Mouse (Mus musculus): ENCODE results near the gene Qars.

Qars gene

GRCm38 (mm10) chr9:108494905-108495304 is 12.6 kb upstream of the Qars start:
- POLR2A ChIA-PET, result interaction anchor here (1.0 to 8.3 kb wide), 13 partner anchors 10 to 41 kb away, joined by 3 to 70 read pairs (median 7); partner anchors contain the start of genes Qars (in 3 of the 4), Qrich1 (in 3 of the 4) and Lamb2 (in 2 of the 4)
- CTCF ChIA-PET, result no interaction called here

- POLR2A ChIA-PET, result interaction anchor here in 2 of 4 experiments (1.0 to 2.9 kb wide), 8 partner anchors 8 to 193 kb away, joined by 3 to 15 read pairs (median 4); partner anchors contain the start of genes Qars (in 2 of the 2), Qrich1 (in 1 of the 2), Rhoa (in 1 of the 2) and Tcta (in 1 of the 2)
- CTCF ChIA-PET, result interaction anchor here in 2 of 4 experiments (0.5 to 1.0 kb wide), 2 partner anchors 8 to 137 kb away, joined by 3 to 5 read pairs; partner anchors contain the start of gene Usp19 (in 1 of the 2)
These were observed 8.3 kb upstream of the Qars start for GRCm38 (mm10) chr9:108499231-108499630.

- CTCF ChIA-PET, result interaction anchor here in 1 of 4 experiments (1.0 kb wide), 1 partner anchor 9 kb away, joined by 3 read pairs; the partner anchor contains the start of gene Usp19
- POLR2A ChIA-PET, result interaction anchor here in 2 of 4 experiments (1.0 to 2.9 kb wide), 7 partner anchors 8 to 36 kb away, joined by 3 to 15 read pairs (median 4); partner anchors contain the start of genes Qrich1 (in 2 of the 2), Qars (in 1 of the 2) and Usp19 (in 1 of the 2)
These were observed 7.6 kb upstream of the Qars start for GRCm38 (mm10) chr9:108499943-108500342.

- CTCF ChIA-PET, result interaction anchor here in 1 of 4 experiments (0.8 to 1.2 kb wide), 2 partner anchors 10 to 136 kb away, joined by 3 to 6 read pairs; partner anchors contain the start of gene Qrich1
- POLR2A ChIA-PET, result interaction anchor here (0.6 to 4.3 kb wide), 26 partner anchors 8 to 169 kb away, joined by 3 to 124 read pairs (median 8); partner anchors contain the start of genes Qrich1 (in 4 of the 4), Usp19 (in 3 of the 4), Dalrd3 (in 2 of the 4) and Lamb2 (in 2 of the 4)
These were observed 605 bp upstream of the Qars start for GRCm38 (mm10) chr9:108506901-108507300.

GRCm38 (mm10) chr9:108508776-108509175 is 1.3 kb downstream of the Qars start:
- POLR2A ChIA-PET, result interaction anchor here in 3 of 4 experiments (0.6 to 4.3 kb wide), 25 partner anchors 9 to 865 kb away, joined by 3 to 124 read pairs (median 8); partner anchors contain the start of genes Qrich1 (in 3 of the 3), Usp19 (in 3 of the 3), Ndufaf3 (in 2 of the 3) and 1700102P08Rik (in 1 of the 3)
- CTCF ChIA-PET, result interaction anchor here in 1 of 4 experiments (0.6 kb wide), 1 partner anchor 35 kb away, joined by 3 read pairs; no protein-coding TSS in a partner anchor

- POLR2A ChIA-PET, result interaction anchor here (0.5 to 12.6 kb wide), 123 partner anchors 8 to 1414 kb away, joined by 3 to 192 read pairs (median 5); partner anchors contain the start of genes Qars (in 4 of the 4), Usp19 (in 4 of the 4), Dalrd3 (in 3 of the 4) and Gpx1 (in 3 of the 4)
- CTCF ChIA-PET, result interaction anchor here (0.5 to 1.6 kb wide), 11 partner anchors 9 to 640 kb away, joined by 3 to 6 read pairs (median 3); partner anchors contain the start of genes Qars (in 2 of the 4), Dalrd3 (in 1 of the 4) and Ndufaf3 (in 1 of the 4)
These were observed 9.1 kb downstream of the Qars start, which contains the start of gene Qrich1 for GRCm38 (mm10) chr9:108516380-108517251. Gene Qrich1 (plus strand): TSS chr9:108516806.

GRCm38 (mm10) chr9:108517253-108517930 is 9.9 kb downstream of the Qars start:
- ChIA-PET CTCF (interaction anchor here in 2 of 4 experiments (0.6 to 1.6 kb wide), 8 partner anchors 8 to 381 kb away, joined by 3 to 6 read pairs (median 3); partner anchors contain the start of genes Qars (in 2 of the 2) and Ndufaf3 (in 1 of the 2)), POLR2A (interaction anchor here (0.6 to 12.6 kb wide), 130 partner anchors 8 to 1414 kb away, joined by 3 to 192 read pairs (median 5); partner anchors contain the start of genes Qars (in 4 of the 4), Usp19 (in 4 of the 4), Dalrd3 (in 3 of the 4) and Gpx1 (in 3 of the 4))

GRCm38 (mm10) chr9:108517931-108518332 is 10.4 kb downstream of the Qars start:
- ChIA-PET POLR2A (interaction anchor here (0.6 to 12.6 kb wide), 88 partner anchors 7 to 1800 kb away, joined by 3 to 192 read pairs (median 6); partner anchors contain the start of genes Usp19 (in 4 of the 4), Dalrd3 (in 3 of the 4), Impdh2 (in 3 of the 4) and Lamb2 (in 3 of the 4)), CTCF (interaction anchor here in 1 of 4 experiments (1.6 kb wide), 1 partner anchor 10 kb away, joined by 6 read pairs; the partner anchor contains the start of gene Qars)

GRCm38 (mm10) chr9:108521604-108522003 is 14.1 kb downstream of the Qars start:
- POLR2A ChIA-PET, result interaction anchor here in 3 of 4 experiments (0.6 to 12.6 kb wide), 11 partner anchors 11 to 470 kb away, joined by 3 to 192 read pairs (median 4); partner anchors contain the start of genes 1700102P08Rik (in 1 of the 3), Arih2 (in 1 of the 3), Impdh2 (in 1 of the 3) and Pfkfb4 (in 1 of the 3)
- CTCF ChIA-PET, result no interaction called here

- CTCF ChIA-PET, result no interaction called here
- POLR2A ChIA-PET, result interaction anchor here in 2 of 4 experiments (1.0 to 12.6 kb wide), 12 partner anchors 10 to 115 kb away, joined by 3 to 192 read pairs (median 4); partner anchors contain the start of genes Usp19 (in 2 of the 2), Dalrd3 (in 1 of the 2), Impdh2 (in 1 of the 2) and Ndufaf3 (in 1 of the 2)
These were observed 15.8 kb downstream of the Qars start for GRCm38 (mm10) chr9:108523341-108523740.

- POLR2A ChIA-PET, result interaction anchor here in 3 of 4 experiments (0.6 to 12.6 kb wide), 23 partner anchors 8 to 71 kb away, joined by 3 to 192 read pairs (median 5); partner anchors contain the start of genes Impdh2 (in 3 of the 3), Qrich1 (in 3 of the 3), Dalrd3 (in 1 of the 3) and Usp19 (in 1 of the 3)
- CTCF ChIA-PET, result interaction anchor here in 2 of 4 experiments (0.8 to 1.7 kb wide), 5 partner anchors 8 to 73 kb away, joined by 3 to 4 read pairs (median 3); partner anchors contain the start of gene Ndufaf3 (in 1 of the 2)
These were observed 17.9 kb downstream of the Qars start for GRCm38 (mm10) chr9:108525400-108525799.

GRCm38 (mm10) chr9:108530954-108531353 is 23.4 kb downstream of the Qars start:
- ChIA-PET CTCF (no interaction called here), POLR2A (interaction anchor here in 3 of 4 experiments (0.7 to 10.8 kb wide), 14 partner anchors 10 to 192 kb away, joined by 3 to 192 read pairs (median 5); partner anchors contain the start of genes Qrich1 (in 3 of the 3), Impdh2 (in 2 of the 3), Qars (in 2 of the 3) and Gpx1 (in 1 of the 3))

GRCm38 (mm10) chr9:108531496-108531895 is 24.0 kb downstream of the Qars start:
- ChIA-PET POLR2A (interaction anchor here (0.6 to 10.8 kb wide), 17 partner anchors 9 to 192 kb away, joined by 3 to 192 read pairs (median 5); partner anchors contain the start of genes Qrich1 (in 3 of the 4), Gpx1 (in 1 of the 4), Impdh2 (in 1 of the 4) and Qars (in 1 of the 4)), CTCF (no interaction called here)

GRCm38 (mm10) chr9:108540846-108541245 is 33.3 kb downstream of the Qars start:
- ChIA-PET POLR2A (interaction anchor here in 1 of 4 experiments (1.0 to 4.2 kb wide), 6 partner anchors 11 to 25 kb away, joined by 3 to 18 read pairs (median 6); partner anchors contain the start of gene Qrich1), CTCF (interaction anchor here in 2 of 4 experiments (0.6 to 0.9 kb wide), 2 partner anchors 11 to 1964 kb away, joined by 3 read pairs; no protein-coding TSS in a partner anchor)

- CTCF ChIA-PET, result no interaction called here
- POLR2A ChIA-PET, result interaction anchor here in 2 of 4 experiments (0.9 to 4.6 kb wide), 13 partner anchors 8 to 47 kb away, joined by 3 to 25 read pairs (median 7); partner anchors contain the start of genes Impdh2 (in 2 of the 2), Ndufaf3 (in 1 of the 2) and Qrich1 (in 1 of the 2)
These were observed 38.5 kb downstream of the Qars start for GRCm38 (mm10) chr9:108545986-108546385.

- CTCF ChIA-PET, result interaction anchor here in 1 of 4 experiments (1.3 kb wide), 1 partner anchor 18 kb away, joined by 3 read pairs; no protein-coding TSS in a partner anchor
These were observed 39.4 kb downstream of the Qars start for GRCm38 (mm10) chr9:108546875-108547274.

More at GRCm38 (mm10) chr9:108546875-108547274, 39.4 kb downstream of the Qars start:
- POLR2A ChIA-PET, result interaction anchor here in 2 of 4 experiments (1.0 to 4.6 kb wide), 14 partner anchors 8 to 46 kb away, joined by 3 to 19 read pairs (median 6); partner anchors contain the start of genes Impdh2 (in 2 of the 2), Qrich1 (in 2 of the 2), Ndufaf3 (in 1 of the 2) and Wdr6 (in 1 of the 2)

Data from embryonic stem cell, embryonic (primary cell).